Mouse (Mus musculus) lung, postnatal 0 days (tissue): ENCODE measurements around the gene Sh3bp1.
A peak's percentile ranks its signal among the peaks of the same experiment; 100 is the strongest.

Source experiments
- CTCF ChIP-seq: IDR thresholded peaks from 2 replicates; pipeline ENCODE4 v1.5.1; 2016; ENCODE audit warnings: antibody characterized with exemption, mild to moderate bottlenecking
- EP300 ChIP-seq: IDR thresholded peaks from 2 replicates; pipeline ENCODE4 v1.6.1; 2016; ENCODE audit warnings: antibody characterized with exemption, mild to moderate bottlenecking, control low read depth

- TF ChIP-seq CTCF (no peak), EP300 (0 out of 2 replicates have a peak, but pooled peaks have one; percentile 23)
Observed at GRCm38 (mm10) chr15:78850059-78850824, 49.3 kb upstream of the Sh3bp1 start.
